Mouse (Mus musculus): Measurements from ENCODE around the gene Rtn3.

Gene Rtn3

GRCm38 (mm10) chr19:7377639-7378038 is 105.4 kb downstream of the Rtn3 start:
- DNase-seq = no peak

Data from cerebellum, postnatal 10 days (tissue).